Mouse (Mus musculus) lung, postnatal 0 days (tissue): ENCODE results near the gene Rasa2.

ENCODE experiments used
- CTCF ChIP-seq: IDR thresholded peaks from 2 replicates; pipeline ENCODE4 v1.5.1; 2016; ENCODE audit warnings: antibody characterized with exemption, mild to moderate bottlenecking
- EP300 ChIP-seq: IDR thresholded peaks from 2 replicates; pipeline ENCODE4 v1.6.1; 2016; ENCODE audit warnings: antibody characterized with exemption, mild to moderate bottlenecking, control low read depth

DNA sequence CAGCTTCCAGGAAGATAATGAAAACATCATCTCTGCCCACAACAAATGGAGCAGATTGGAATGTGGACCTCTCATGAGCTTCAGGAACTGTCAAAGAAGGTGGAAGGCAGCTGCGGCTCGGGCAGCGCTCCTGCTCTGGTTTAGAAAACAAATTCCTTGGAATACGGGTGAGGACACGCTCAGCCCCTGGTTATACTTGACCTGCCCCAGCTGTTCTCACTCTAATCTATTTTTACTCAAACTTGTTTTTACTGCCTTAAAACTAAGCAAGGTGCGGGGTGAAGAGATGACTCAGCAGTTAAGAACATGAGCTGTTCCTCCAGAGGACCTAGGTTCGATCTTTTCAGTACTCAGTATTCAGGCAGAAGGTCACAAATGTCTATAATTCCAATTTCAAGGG is 130.2 kb downstream of the Rasa2 start:
- no peak for TF ChIP-seq CTCF
- no peak for TF ChIP-seq EP300
